Mouse (Mus musculus) c-Kit-positive CD71-positive TER-119-negative erythroid progenitor cells, embryonic 14.5 days (primary cell): ENCODE data around the gene 1700003E16Rik.
A peak's percentile ranks its signal among the peaks of the same experiment; 100 is the strongest.

ENCODE experiments used
- DNase-seq: peaks from one replicate; pipeline ENCODE4 v3.0.0-alpha.2; 2013; ENCODE audit warnings: low read depth

Gene 1700003E16Rik

DNA sequence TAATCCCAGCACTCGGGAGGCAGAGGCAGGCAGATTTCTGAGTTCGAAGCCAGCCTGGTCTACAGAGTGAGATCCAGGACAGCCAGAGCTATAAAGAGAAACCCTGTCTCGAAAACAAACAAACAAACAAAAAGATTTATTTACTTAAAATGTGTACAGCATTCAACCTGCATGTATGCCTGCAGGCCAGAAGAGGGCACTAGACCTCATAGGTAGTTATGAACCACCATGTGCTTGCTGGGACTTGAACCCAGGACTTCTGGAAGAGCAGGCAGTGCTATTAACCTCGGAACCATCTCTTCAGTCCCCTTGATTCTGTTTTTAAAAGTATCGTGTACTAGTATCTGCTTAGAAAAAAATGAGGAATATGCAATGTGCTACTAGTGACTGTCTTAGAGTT lies 28.8 kb upstream of the 1700003E16Rik start:
- DNase-seq = no peak

DNA sequence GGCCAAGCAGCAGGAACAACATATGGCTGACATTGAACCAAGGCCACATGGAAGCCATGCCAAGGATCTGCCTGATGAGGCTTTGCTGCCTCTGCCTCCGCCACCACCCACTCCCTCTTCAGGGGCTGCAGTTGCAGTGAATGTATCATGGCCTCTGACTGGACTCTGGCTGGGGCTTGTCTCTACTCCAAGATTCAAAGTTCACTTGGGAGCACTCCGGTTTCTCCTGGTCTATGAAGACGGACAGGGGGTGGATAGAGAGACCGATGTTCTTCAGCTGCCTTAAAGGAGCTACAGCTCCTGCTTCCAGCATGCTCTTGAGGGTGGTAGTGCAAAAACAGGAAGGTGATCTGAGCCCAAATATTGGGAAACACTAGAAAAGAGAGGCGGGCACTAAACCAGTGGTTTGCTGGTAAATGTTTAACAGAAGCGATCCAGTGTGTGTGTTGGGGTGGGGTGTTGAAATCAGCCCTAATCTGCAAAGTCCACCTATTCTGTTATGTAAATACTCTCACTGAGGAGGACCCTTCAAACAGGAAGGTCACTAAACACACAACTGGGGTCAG lies 24.7 kb upstream of the 1700003E16Rik start:
- no peak for DNase-seq

DNA sequence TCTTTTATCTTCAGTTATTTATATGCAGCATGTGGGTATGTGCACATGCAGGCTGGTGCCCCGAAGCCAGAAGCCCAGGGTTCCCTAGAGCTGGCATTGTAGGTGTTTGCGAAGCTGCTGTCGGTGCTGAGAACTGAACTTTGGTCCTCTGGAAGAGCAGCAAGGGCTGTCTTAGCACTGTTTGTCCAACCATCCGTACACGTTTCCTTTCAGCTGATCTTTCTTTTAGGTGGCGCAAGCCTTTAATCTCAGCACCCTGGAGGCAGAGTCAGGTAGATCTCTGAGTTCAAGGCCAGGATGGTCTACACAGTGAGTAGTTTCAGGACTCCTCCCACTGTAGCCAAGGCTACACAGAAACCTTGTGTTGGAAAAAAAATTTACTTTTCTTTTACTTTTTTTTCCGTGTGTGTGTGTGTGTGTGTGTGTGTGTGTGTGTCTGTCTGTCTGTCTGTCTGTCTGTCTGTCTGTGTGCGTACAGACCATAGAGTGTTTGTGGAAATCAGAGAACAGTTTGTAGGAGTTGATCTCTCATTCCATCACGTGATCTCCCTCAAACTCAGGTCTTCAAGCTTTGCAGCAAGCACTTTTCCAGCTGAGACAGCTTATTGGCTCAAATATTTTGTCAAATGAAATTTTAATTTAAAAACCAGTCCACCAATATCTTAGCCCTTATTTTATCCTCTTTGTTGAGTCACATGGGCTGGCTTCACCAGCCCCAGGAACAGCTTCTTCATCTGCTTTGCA lies 23.9 kb upstream of the 1700003E16Rik start:
- no peak for DNase-seq

DNA sequence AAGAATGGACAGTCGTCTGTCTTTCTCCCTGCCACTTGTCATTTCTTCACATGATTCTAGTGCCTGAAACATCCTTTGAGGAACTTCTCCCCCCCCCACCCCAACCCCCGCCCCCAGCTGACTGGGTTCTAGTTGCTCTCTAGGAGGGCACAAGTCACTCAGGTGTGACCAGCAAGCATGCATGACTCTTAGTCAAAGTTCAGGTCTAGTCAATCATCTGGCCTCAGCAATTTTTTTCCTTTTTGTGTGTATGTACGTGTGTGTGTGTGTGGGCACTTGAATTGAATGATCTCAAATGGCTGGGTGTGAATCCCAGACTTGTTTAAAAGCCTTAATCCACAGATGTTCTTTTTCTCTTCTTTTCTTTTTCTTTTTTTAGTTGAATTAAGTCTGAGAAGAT lies 22.0 kb upstream of the 1700003E16Rik start:
- DNase-seq = no peak

DNA sequence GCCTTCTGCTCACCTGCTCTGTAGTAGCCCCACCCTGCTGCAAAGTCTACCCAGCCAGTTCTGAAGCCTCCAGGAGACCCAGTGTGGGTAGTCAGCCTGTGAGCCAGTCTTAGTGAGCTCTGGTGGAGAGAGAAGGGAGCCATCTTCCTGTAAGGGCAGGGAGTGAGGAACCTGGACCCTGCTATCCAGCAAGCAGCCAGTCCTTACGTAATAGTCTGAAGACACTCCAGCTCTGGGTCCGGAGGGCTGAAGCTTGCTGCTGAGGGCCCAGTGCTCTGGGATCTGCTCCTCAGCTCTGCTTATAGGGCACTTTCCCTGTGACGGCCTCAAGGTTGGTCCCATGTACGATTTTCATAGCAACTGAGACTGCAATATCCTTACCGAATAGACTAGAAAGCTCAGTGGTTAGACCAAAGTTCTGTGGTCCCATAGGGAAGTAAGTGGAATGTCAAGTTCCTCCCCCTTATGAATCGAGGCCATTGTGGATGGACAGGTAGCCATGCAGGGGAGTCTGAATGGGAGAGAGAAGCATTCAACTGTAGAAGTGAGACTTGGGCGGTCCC lies 21.2 kb upstream of the 1700003E16Rik start, which contains the start of gene Rtkn:
TSS of gene Rtkn (plus strand) at position 513 of the 563 bp plus-strand sequence.
- no peak for DNase-seq

DNA sequence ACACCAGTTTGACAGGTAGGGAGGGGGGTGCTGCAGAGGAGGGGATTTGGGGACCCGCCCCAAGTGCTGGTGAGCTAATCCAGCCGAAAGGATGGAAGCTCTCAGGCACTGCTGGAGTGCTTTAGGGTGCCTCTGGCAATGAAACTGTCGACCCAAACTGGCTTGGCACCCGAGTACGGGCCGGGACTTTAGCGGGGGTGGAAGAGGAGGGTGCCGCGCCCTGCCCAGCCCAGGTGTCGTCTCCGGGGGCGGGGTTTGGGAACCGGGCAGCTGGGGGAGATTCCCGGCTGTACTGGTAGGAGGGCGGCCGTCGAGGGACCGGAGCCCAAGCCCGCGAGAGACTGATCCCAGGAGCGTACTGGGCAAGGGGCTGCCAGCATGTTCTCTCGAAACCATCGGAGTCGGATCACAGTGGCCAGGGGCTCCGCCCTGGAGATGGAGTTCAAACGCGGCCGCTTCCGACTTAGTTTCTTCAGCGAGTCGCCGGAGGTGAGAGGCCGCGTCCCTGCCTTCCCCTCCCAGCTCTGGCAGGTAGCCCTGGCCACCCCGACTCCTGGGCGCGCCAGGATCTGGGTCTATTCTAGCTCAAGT lies 20.5 kb upstream of the 1700003E16Rik start:
- DNase-seq = no peak

DNA sequence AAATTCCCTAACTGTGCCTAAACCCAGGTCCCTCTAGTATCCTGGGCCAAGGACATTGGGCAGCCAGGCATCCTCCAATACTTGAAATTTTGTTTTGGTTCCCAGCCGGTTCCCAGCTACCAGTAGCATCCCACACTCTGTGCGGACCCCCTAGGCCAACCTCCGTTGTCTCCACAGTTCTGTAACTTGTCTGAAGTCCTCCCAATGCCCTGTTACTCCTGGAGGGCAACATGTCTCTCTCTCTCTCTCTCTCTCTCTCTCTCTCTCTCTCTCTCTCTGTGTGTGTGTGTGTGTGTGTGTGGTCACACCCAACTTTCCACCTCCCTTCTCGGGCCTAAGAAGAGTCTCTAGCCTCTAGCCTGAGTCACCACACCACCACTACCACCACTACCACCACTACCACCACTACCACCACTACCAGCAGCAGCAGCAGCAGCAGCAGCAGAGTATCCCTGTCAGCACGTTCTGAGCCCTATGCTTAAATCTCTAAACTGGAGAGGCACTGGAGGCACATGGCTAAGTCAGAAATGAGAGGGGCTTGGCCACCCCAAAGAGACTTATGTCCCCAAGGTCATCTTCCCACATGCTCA lies 19.8 kb upstream of the 1700003E16Rik start:
- no peak for DNase-seq

DNA sequence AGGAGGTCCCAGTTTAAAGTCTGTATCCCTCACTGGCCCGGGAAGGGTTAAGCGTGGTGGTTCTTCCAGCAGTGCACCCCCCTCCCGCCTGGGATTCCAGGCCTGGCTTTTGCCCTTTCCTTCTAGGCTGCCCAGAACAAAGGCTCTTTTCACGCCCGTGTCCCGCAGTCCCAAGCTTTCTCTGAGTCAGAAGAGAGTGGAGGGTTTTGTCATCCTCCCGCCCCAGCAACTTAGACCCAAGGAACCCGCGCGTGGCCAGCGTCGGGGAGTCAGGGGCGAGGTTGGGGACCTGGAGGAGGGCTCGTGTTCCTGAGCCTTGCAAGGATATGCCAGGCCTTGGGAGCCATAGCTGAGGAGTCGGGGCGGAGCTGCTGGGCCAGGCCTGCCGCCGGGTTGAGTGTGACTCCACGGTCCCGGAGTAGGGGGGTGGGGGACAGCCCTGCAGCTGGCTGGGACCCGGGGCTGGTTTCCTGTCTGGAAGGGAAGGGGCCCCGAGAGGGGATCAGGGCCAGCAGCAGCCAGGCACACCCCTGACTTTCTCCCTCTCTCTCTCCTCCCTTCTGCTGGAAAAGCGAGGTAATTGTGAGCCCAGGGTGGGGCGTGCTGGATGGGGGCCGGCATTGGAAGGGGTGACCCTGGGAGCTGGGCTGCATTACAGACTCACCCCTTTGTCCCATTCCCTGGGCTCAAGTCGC lies 19.2 kb upstream of the 1700003E16Rik start:
- DNase-seq = no peak

DNA sequence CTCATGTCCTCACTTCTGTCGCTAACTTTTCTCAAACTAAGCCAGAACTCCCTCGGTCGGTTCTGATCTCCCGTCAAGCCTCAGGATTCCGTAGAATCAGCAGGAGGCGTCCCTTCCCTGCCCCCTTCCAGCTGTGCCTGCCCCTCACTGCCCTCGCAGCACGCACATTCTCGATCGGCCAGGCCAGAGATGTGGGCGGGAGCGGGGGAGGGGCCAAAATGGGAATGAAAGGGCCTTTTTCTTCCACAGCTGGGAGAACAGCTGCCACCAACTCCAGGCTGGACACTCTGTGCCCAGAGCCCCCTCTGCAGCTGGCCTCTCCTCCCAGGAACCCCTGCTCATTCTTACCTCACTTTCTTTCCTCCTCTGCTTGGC lies 18.6 kb upstream of the 1700003E16Rik start:
- DNase-seq = no peak

DNA sequence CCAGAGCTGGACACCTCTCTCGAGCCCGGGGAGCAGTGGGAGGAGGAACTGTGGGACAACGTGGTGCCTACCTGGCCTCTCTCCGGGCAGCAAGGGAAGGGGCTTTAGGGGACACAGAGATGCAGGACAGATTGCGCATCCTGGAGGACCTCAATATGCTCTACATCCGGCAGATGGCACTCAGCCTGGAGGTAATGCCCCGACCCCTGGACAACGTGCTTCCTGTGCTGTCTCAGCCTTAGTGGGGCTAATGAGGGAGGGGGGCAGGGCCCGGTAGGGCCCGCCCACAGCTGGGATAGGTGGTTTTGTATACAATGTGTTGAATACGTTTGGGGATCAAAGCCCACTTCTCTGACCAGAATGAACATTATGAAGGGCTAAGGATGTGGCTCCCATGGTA lies 18.1 kb upstream of the 1700003E16Rik start:
- DNase-seq = no peak

DNA sequence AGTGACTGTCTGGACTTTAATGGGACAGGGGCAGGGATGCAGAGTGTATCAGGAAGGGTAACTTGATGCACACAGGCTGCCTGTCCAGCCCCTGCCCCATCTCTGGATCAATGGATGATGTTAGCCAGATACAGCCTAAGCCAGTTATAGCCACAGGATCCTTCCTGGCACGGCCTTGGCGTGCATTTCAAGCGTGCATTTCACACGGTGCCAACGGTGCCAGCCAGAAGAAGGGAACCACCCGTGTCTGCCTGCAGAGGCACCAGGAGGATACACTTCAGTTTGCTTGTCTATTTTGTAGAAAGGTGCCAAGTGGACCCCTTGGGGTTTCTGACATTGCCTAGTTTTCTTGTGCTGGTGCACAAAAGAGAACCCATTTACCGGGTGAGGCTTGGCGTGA lies 16.2 kb upstream of the 1700003E16Rik start:
- DNase-seq = no peak

DNA sequence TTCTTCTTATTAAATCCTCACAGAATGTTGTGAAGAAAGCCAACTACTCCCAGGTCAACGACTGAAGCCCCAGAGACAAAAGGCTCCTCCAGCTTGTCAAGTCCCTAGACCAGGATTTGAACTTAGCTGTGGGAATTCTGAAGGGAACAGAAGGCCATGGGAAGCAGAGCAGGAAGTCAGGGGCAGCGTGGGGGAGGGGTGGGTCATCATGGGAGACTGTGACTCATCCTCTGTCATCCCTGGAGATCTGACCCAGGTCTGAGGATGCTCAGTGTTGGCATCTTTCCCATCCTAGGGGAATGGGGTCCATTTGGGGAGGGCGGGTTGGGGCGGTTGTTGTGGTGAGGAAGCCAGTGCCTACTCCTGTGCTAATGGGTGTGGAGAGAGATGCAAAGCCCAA lies 14.6 kb upstream of the 1700003E16Rik start:
- no peak for DNase-seq

DNA sequence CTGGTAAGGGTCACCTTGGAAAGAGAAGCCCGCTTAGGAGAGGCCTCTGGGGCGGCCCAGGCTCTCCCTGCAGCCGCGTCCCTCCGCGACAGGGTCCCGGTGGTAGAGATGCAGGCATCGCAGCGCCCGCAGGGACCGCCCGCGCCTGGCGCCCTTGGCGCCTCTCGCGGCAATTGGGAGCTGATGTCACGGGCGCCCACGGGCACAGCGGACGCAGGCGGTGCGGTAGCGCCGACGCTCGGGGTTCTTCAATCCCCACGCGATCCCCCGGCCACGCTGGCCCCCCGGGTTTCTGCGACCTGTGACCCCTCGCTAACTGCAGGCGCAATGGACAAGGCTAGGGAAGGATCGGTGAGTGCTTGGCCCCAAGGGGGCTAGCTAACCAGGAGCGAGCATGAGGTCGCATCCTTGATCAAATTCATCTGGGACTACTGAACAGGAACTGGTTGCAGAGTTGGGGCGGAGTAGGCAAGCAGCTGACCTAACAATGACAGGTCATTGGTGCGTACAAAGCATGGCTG lies 13.9 kb upstream of the 1700003E16Rik start:
- no peak for DNase-seq

DNA sequence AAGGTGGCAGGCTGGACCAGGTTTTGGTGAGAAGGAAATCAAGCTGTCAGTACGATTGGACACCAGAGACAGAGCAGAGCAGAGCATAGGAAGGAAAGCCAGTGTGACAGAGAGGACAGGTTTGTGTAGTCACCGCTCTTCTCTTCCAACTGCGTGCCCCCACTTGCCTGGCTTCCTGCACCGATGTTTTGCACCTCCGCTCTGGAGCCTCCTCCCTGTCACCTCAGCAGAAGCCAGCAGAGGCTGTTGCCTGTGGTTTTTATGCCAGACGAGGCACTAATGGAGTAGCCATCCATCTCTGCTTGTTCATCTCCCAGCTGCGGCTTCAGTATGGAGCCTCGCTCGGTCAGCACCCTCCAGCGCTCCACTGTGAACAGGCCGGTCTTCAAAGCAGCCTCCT lies 13.3 kb upstream of the 1700003E16Rik start:
- no peak for DNase-seq

DNA sequence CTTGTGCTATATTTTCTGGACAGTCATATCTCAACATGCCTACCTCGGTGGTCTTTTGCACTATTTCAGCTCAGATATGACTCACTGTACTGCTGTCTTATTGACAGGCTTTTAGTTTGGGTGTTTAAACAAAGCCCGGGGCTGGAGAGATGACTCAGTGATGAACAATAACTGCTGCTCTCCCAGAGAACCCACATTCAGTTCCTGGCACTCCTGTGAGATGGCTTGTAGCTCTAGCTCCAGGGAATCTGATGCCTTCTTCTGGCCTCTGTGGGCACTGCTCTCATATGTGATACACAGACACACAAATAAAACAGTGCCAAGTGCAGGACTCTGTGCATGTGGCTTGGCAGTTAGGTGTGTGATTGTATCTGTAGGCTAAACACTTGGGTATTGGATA lies 11.0 kb upstream of the 1700003E16Rik start:
- no peak for DNase-seq

DNA sequence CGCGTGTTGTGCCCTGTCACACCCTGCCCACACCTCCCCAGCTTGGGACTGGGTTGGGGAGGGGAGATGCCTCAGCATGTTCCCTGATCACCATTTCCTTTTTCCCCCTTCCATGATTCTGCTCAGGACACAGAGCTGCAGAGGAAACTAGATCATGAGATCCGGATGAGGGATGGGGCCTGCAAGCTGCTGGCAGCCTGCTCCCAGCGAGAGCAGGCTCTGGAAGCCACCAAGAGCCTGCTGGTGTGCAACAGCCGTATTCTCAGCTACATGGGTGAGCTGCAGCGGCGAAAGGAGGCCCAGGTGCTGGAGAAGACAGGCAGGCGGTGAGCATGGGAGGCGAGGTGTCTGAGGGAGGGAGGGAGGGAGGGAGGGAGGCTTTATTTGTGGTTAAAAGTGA lies 10.4 kb upstream of the 1700003E16Rik start:
- DNase-seq = no peak

DNA sequence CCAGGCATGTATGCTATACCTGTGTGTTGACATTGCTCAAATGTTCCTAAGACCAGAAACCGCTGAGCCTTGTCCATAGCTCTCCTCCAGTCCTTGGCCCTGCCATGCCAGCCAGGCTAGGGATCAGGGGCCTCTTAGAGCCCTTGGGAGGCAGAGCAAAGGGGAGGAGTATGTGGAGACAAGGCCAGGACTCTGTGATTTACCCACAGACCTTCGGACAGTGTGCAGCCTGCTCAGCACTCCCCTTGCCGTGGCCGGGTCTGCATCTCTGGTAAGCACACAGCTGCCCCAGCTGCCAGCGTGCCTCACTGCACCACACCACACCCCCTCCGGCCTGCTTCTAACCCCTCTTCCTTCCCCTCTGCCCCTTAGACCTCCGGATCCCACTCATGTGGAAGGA lies 8.9 kb upstream of the 1700003E16Rik start:
- DNase-seq = no peak

DNA sequence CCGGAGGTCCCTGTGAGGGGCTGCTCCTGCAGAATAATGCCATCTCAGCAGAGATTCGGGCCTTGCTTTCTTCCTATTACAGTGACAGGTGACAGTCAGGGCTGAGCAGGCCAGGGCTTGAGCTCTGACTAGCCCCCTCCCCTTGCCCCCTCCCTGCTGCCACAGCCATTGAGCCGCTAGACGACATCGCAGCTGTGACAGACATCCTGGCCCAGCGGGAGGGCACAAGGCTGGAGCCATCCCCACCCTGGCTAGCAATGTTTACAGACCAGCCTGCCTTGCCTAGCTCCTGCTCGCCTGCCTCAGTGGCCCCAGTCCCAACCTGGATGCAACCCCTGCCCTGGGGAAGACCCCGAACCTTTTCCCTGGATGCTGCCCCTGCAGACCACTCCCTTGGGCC lies 4.5 kb upstream of the 1700003E16Rik start:
- DNase-seq = no peak

DNA sequence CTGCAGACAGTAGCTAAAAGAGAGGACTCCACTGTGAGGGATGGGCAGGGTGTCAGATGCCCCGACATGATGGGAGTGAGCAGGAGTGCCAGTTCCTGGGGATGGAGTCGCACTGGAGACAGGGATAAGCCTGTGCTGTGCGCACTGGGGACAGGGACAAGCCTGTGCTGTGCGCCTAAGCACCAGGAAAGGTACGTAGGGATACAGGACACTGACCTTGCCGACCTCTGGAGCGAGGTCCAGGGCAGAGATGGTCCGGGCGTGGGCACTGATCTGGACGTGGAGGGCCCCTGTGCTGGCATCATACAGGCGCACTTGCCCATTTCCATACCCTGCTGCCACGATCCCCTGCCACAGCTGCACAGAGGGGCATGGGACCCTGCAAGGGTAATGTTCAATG lies 3.2 kb upstream of the 1700003E16Rik start:
- DNase-seq = no peak

DNA sequence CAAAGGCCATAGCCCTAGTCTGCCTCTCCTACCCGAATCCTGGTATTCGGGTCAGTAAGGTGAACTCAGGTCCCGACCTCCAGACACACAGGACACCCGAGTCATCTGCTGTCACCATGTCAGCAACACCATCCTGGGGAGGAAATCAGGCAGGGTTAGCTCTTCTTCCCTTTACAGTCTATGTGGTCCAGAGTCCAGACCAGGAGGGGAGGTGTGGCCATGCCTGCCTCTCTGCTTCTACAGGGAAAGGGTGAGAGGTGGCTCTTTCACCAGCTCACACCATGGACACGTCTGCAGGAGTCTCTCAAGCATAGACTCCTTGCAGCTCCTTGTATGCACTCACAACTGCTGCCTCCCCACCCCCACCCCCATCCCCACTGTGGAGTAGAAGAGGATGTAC lies 2.7 kb upstream of the 1700003E16Rik start:
- DNase-seq = no peak

DNA sequence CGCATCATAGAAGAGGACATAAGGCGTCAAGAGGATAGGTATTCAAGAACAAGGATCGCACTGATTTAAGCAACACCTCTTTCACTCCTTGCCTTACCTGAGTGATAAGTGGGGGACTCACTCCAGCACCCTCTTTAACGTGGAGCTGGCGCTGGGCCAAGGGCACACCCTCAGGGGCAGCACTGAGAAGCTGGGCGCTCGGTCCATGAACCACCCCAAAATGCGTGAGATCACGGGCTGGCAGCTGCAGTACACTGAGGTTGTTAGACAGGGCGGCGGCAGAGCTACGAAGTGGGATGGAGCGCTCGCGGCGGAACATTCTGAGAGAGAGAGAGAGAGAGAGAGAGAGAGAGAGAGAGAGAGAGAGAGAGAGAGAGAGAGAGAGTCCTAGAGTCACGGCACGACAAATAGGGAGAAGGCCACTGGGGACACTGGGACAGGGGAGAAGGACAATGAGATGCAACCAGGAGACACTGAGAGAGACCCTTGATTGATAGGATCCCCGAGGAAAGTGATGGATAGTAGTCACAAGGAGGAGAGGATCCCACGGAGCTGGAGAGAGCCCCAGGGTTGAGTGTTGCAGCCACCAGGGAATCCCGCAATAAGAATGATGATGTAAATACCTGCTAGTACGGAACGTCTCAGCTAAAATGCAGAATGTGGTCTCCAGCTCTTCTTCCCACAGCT lies 509 bp upstream of the 1700003E16Rik start:
- DNase-seq = no peak

DNA sequence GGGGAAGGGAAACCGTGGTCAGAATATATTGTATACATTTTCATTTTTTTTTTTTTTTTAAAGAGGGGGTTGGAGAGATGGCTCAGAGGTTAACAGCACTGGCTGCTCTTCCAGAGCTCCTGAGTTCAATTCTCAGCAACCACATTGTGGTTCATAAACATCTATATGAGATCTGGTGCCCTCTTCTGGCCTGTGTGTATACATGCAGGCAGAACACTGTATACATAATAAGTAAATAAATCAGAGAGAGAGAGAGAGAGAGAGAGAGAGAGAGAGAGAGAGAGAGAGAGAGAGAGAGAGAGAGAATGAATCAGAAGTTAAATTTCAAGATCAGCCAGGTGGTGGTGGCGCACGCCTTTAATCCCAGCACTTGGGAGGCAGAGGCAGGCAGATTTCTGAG lies 3.3 kb downstream of the 1700003E16Rik start:
- peak; percentile 47 for DNase-seq
